Mouse (Mus musculus) small intestine, adult 2 months (tissue): ENCODE results near the gene Snapc4.

Source experiments
- CTCF ChIP-seq: fragments of 200-500 bp; IDR thresholded peaks from 2 replicates; pipeline ENCODE4 v1.5.1; 2012; ENCODE audit warnings: low read depth, mild to moderate bottlenecking, control low read depth, inconsistent platforms, low read length, moderate library complexity, mixed read lengths; ENCODE audit not compliant: insufficient replicate concordance, insufficient read length; ENCODE audit errors: extremely low read depth
- POLR2A ChIP-seq: fragments of 200-500 bp; IDR thresholded peaks from 2 replicates; pipeline ENCODE4 v1.6.1; 2012; ENCODE audit warnings: low read depth, mild to moderate bottlenecking, control low read depth, inconsistent platforms, low read length, moderate library complexity

- TF ChIP-seq POLR2A = no peak
- no peak for TF ChIP-seq CTCF
Measured at GRCm38 (mm10) chr2:26399647-26400046, 19.2 kb upstream of the Snapc4 start.
